Mouse (Mus musculus) embryonic facial prominence, embryonic 11.5 days (tissue): ENCODE results near the gene Gm5565. TPM values are rescaled to one million over a fixed set of nuclear protein-coding genes. Genes with fewer than 3 reads are reported as not detected.
"Not testable (repeated sequence)": the region's sequence is repeated elsewhere in the genome, so short reads cannot be mapped to it uniquely, and the experiment has no call there.

Experiments used
- ATAC-seq: fragments of 200-750 bp; cut with Nextera tagmentation; replicated peaks from 2 replicates; pipeline ENCODE4 v1.8.0; 2017; ENCODE audit warnings: low read depth; ENCODE audit not compliant: insufficient number of reproducible peaks, low FRiP score, low TSS enrichment
- DNase-seq: peaks from one replicate; pipeline ENCODE4 v3.0.0-alpha.2; 2015; ENCODE audit warnings: low spot score
- H3K27ac ChIP-seq: fragments of 300-500 bp; sonication (generic); replicated peaks from 2 replicates; pipeline ENCODE4 v1.5.1; 2014; ENCODE audit warnings: mild to moderate bottlenecking, low read depth, low read length, control low read depth
- H3K27me3 ChIP-seq: fragments of 300-500 bp; sonication (generic); 2 replicates; pipeline ENCODE4 v1.6.1; 2014; ENCODE audit warnings: mild to moderate bottlenecking, low read length, moderate library complexity, mixed read lengths; ENCODE audit not compliant: control insufficient read depth, insufficient read depth
- H3K36me3 ChIP-seq: fragments of 300-500 bp; sonication (generic); replicated peaks from 2 replicates; pipeline ENCODE4 v1.6.1; 2014; ENCODE audit warnings: low read depth, mild to moderate bottlenecking, low read length, moderate library complexity, mixed read lengths; ENCODE audit not compliant: control insufficient read depth, insufficient read depth
- H3K4me1 ChIP-seq: fragments of 300-500 bp; sonication (generic); 2 replicates; pipeline ENCODE4 v1.6.1; 2014; ENCODE audit warnings: low read length, mixed read lengths; ENCODE audit not compliant: control insufficient read depth, insufficient read depth
- H3K4me2 ChIP-seq: fragments of 300-500 bp; sonication (generic); 2 replicates; pipeline ENCODE4 v1.6.1; 2014; ENCODE audit warnings: low read depth, mild to moderate bottlenecking, control low read depth, low read length, moderate library complexity
- H3K4me3 ChIP-seq: fragments of 300-500 bp; sonication (generic); 2 replicates; pipeline ENCODE4 v1.5.1; 2014; ENCODE audit warnings: low read depth, low read length, control low read depth
- H3K9ac ChIP-seq: fragments of 300-500 bp; sonication (generic); replicated peaks from 2 replicates; pipeline ENCODE4 v1.6.1; 2014; ENCODE audit warnings: mild to moderate bottlenecking, control low read depth, low read length
- H3K9me3 ChIP-seq: fragments of 300-500 bp; sonication (generic); replicated peaks from 2 replicates; pipeline ENCODE4 v1.6.1; 2016; ENCODE audit warnings: mild to moderate bottlenecking, low read length, inconsistent platforms, mixed read lengths; ENCODE audit not compliant: control insufficient read depth
- WGBS: fragments of 180-500 bp; shearing (Covaris S2); extraction: QIAGEN DNeasy Blood & Tissue Kit; methylation state at CpG from one replicate; pipeline ENCODE4 v1.1.7; 2014; 5-methylcytosine and 5-hydroxymethylcytosine counted together
- polyA plus RNA-seq: library from polyadenylated mRNA; unstranded; fragments of >200 nt; fragmentation: Nextera tagmentation; extraction: Ambion mirVana; gene quantifications from 2 replicates; pipeline ENCODE4 v1.2.1, GENCODE M21; 2014

Gm5565 gene
- not detected in 2 replicates for polyA plus RNA-seq

- not testable (repeated sequence) for H3K4me2 ChIP-seq, H3K9ac ChIP-seq, H3K27ac ChIP-seq, H3K9me3 ChIP-seq, H3K36me3 ChIP-seq, H3K27me3 ChIP-seq, DNase-seq, H3K4me1 ChIP-seq, H3K4me3 ChIP-seq, ATAC-seq
- WGBS = 91% methylated on average over 3 of the region's 3 CpGs
Measured at GRCm38 (mm10) chr5:146160439-146160838, at the start of gene Gm5565. Gm5565 (minus strand) TSS chr5:146160539.

GRCm38 (mm10) chr5:146205537-146205936 is 45.2 kb upstream of the Gm5565 start:
- no peak overlapping the region for H3K4me2 ChIP-seq
- H3K27ac ChIP-seq = no peak overlapping the region
- H3K36me3 ChIP-seq = peaks cover 11% of the 10 kb centered on the region
- no peak overlapping the region for H3K4me3 ChIP-seq
- 91% methylated on average over 5 of the region's 5 CpGs for WGBS
- no peaks in the 10 kb centered on the region for H3K27me3 ChIP-seq
- ATAC-seq (no peak), DNase-seq (no peak)
- no peaks in the 10 kb centered on the region for H3K4me1 ChIP-seq
- no peak overlapping the region for H3K9ac ChIP-seq
- H3K9me3 ChIP-seq = no peaks in the 10 kb centered on the region

- no peak overlapping the region for H3K27ac ChIP-seq
- no peak for ATAC-seq
- H3K36me3 ChIP-seq = peaks cover 6% of the 10 kb centered on the region
- WGBS = 81% methylated on average over 2 of the region's 2 CpGs
- H3K4me2 ChIP-seq = no peak overlapping the region
- no peak overlapping the region for H3K4me3 ChIP-seq
- no peak overlapping the region for H3K9ac ChIP-seq
- DNase-seq = no peak
- H3K9me3 ChIP-seq = no peaks in the 10 kb centered on the region
- H3K4me1 ChIP-seq = no peaks in the 10 kb centered on the region
- H3K27me3 ChIP-seq = no peaks in the 10 kb centered on the region
Measured at GRCm38 (mm10) chr5:146203921-146204320, 43.6 kb upstream of the Gm5565 start.

GRCm38 (mm10) chr5:146200580-146200979 is 40.2 kb upstream of the Gm5565 start:
- Histone ChIP-seq H3K9me3 (no peaks in the 10 kb centered on the region), H3K4me2 (no peak overlapping the region), H3K4me3 (no peak overlapping the region), H3K27ac (no peak overlapping the region), H3K9ac (no peak overlapping the region), H3K27me3 (no peaks in the 10 kb centered on the region), H3K36me3 (no peaks in the 10 kb centered on the region), H3K4me1 (no peaks in the 10 kb centered on the region)
- ATAC-seq = no peak
- no peak for DNase-seq
- WGBS = 95% methylated on average over 6 of the region's 6 CpGs

- no peak for ATAC-seq
- no peaks in the 10 kb centered on the region for H3K9me3 ChIP-seq
- no peak overlapping the region for H3K9ac ChIP-seq
- H3K4me3 ChIP-seq = no peak overlapping the region
- H3K27me3 ChIP-seq = no peaks in the 10 kb centered on the region
- no peaks in the 10 kb centered on the region for H3K36me3 ChIP-seq
- 86% methylated on average over 2 of the region's 2 CpGs for WGBS
- no peak for DNase-seq
- no peaks in the 10 kb centered on the region for H3K4me1 ChIP-seq
- no peak overlapping the region for H3K4me2 ChIP-seq
- no peak overlapping the region for H3K27ac ChIP-seq
Measured at GRCm38 (mm10) chr5:146199540-146199939, 39.2 kb upstream of the Gm5565 start.

- Histone ChIP-seq H3K9me3 (no peaks in the 10 kb centered on the region), H3K4me3 (no peak overlapping the region), H3K9ac (no peak overlapping the region), H3K27ac (no peak overlapping the region), H3K4me2 (no peak overlapping the region), H3K36me3 (no peaks in the 10 kb centered on the region), H3K27me3 (no peaks in the 10 kb centered on the region), H3K4me1 (no peaks in the 10 kb centered on the region)
- ATAC-seq (no peak), DNase-seq (no peak)
Measured at GRCm38 (mm10) chr5:146199073-146199472, 38.7 kb upstream of the Gm5565 start.

GRCm38 (mm10) chr5:146193360-146193759 is 33.0 kb upstream of the Gm5565 start:
- Histone ChIP-seq H3K27ac (no peak overlapping the region), H3K36me3 (no peaks in the 10 kb centered on the region), H3K9me3 (no peaks in the 10 kb centered on the region), H3K9ac (no peak overlapping the region), H3K4me1 (no peaks in the 10 kb centered on the region), H3K27me3 (no peaks in the 10 kb centered on the region), H3K4me3 (no peak overlapping the region), H3K4me2 (no peak overlapping the region)
- ATAC-seq (no peak), DNase-seq (no peak)
- whole genome bisulfite sequencing = 84% methylated on average over 8 of the region's 8 CpGs

- ATAC-seq (no peak), DNase-seq (no peak)
- Histone ChIP-seq H3K4me1 (no peaks in the 10 kb centered on the region), H3K9ac (no peak overlapping the region), H3K27ac (no peak overlapping the region), H3K27me3 (no peaks in the 10 kb centered on the region), H3K4me2 (no peak overlapping the region), H3K9me3 (no peaks in the 10 kb centered on the region), H3K36me3 (no peaks in the 10 kb centered on the region), H3K4me3 (no peak overlapping the region)
- 58% methylated on average over 3 of the region's 3 CpGs for WGBS
Measured at GRCm38 (mm10) chr5:146190501-146191269, 30.3 kb upstream of the Gm5565 start.
